Mouse (Mus musculus) midbrain, embryonic 16.5 days (tissue): ENCODE measurements around the gene Tnip2. TPM values are rescaled to one million over a fixed set of nuclear protein-coding genes. Genes with fewer than 3 reads are reported as not detected.

ENCODE experiments used
- ATAC-seq: fragments of 200-750 bp; cut with Nextera tagmentation; 2 replicates; pipeline ENCODE4 v1.8.0; 2017; ENCODE audit warnings: moderate TSS enrichment
- H3K27ac ChIP-seq: fragments of 300-500 bp; sonication (generic); 2 replicates; pipeline ENCODE4 v1.5.1; 2014; ENCODE audit warnings: mild to moderate bottlenecking, low read length, mixed read lengths
- H3K27me3 ChIP-seq: fragments of 300-500 bp; sonication (generic); 2 replicates; pipeline ENCODE4 v1.6.1; 2014; ENCODE audit warnings: low read depth, low read length, mixed read lengths; ENCODE audit not compliant: control insufficient read depth, insufficient read depth
- H3K36me3 ChIP-seq: fragments of 300-500 bp; sonication (generic); 2 replicates; pipeline ENCODE4 v1.6.1; 2014; ENCODE audit warnings: mild to moderate bottlenecking, low read length, moderate library complexity, mixed read lengths; ENCODE audit not compliant: control insufficient read depth, insufficient read depth
- H3K4me1 ChIP-seq: fragments of 300-500 bp; sonication (generic); 2 replicates; pipeline ENCODE4 v1.6.1; 2014; ENCODE audit warnings: mild to moderate bottlenecking, low read length, mixed read lengths; ENCODE audit not compliant: control insufficient read depth, insufficient read depth
- H3K4me2 ChIP-seq: fragments of 300-500 bp; sonication (generic); 2 replicates; pipeline ENCODE4 v1.6.1; 2014; ENCODE audit warnings: mild to moderate bottlenecking, low read length, mixed read lengths
- H3K4me3 ChIP-seq: fragments of 300-500 bp; sonication (generic); 2 replicates; pipeline ENCODE4 v1.5.1; 2014; ENCODE audit warnings: low read depth, mild to moderate bottlenecking, low read length, moderate library complexity, mixed read lengths
- H3K9ac ChIP-seq: fragments of 300-500 bp; sonication (generic); 2 replicates; pipeline ENCODE4 v1.6.1; 2014; ENCODE audit warnings: low read depth, low read length, mixed read lengths
- H3K9me3 ChIP-seq: fragments of 300-500 bp; sonication (generic); replicated peaks from 2 replicates; pipeline ENCODE4 v1.6.1; 2014; ENCODE audit warnings: mild to moderate bottlenecking, low read length, mixed read lengths; ENCODE audit not compliant: control insufficient read depth, poor library complexity, severe bottlenecking
- WGBS: fragments of 180-500 bp; shearing (Covaris S2); extraction: QIAGEN DNeasy Blood & Tissue Kit; methylation state at CpG from one replicate; pipeline ENCODE4 v1.1.7; 2014; 5-methylcytosine and 5-hydroxymethylcytosine counted together
- polyA plus RNA-seq: library from polyadenylated mRNA; unstranded; fragments of >200 nt; fragmentation: Nextera tagmentation; extraction: Ambion mirVana; gene quantifications from 2 replicates; pipeline ENCODE4 v1.2.1, GENCODE M21; 2015

The Tnip2 gene
- polyA plus RNA-seq, 1 experiment from 2014 or later: 14.1 TPM

- Histone ChIP-seq H3K9me3 (no peaks in the 10 kb centered on the region), H3K9ac (no peak overlapping the region), H3K27ac (no peak overlapping the region), H3K4me3 (no peak overlapping the region), H3K4me1 (peaks cover 12% of the 10 kb centered on the region), H3K27me3 (no peaks in the 10 kb centered on the region), H3K4me2 (no peak overlapping the region), H3K36me3 (no peaks in the 10 kb centered on the region)
- no peak for ATAC-seq
These were observed 1.3 kb upstream of the Tnip2 start for GRCm38 (mm10) chr5:34515096-34515495.

DNA sequence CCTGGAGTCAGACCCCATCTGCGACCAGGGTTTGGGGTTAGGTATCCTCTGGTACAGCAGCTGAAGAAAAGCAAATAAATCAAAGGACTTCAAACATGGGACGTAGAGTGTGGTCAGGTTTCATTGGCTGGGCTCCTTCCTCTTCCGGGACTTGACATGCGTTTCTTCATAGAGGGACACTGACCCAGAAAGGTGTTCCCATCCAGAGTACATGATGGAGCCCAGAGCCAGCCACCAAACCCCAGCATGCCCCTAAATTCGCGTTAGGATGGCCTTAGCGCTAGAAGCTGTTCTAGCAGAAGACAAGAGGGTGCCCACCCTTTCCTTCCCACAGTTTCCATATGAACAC is 401 bp upstream of the Tnip2 start:
- no peaks in the 10 kb centered on the region for H3K27me3 ChIP-seq
- peaks cover 12% of the 10 kb centered on the region for H3K4me1 ChIP-seq
- H3K4me2 ChIP-seq: peak overlapping the region; percentile 94
- H3K4me3 ChIP-seq: peak overlapping the region; percentile 65
- ATAC-seq: no peak
- no peak overlapping the region for H3K27ac ChIP-seq
- H3K9ac ChIP-seq: peak overlapping the region; percentile 79; the same call in 1 of the 2 replicates
- H3K9me3 ChIP-seq: no peaks in the 10 kb centered on the region
- WGBS: 30% methylated on average over 7 of the region's 7 CpGs
- H3K36me3 ChIP-seq: no peaks in the 10 kb centered on the region

- H3K27ac ChIP-seq: no peak overlapping the region
- no peaks in the 10 kb centered on the region for H3K27me3 ChIP-seq
- H3K36me3 ChIP-seq: no peaks in the 10 kb centered on the region
- H3K4me2 ChIP-seq: no peak overlapping the region; the same call in 1 of the 2 replicates
- no peak for ATAC-seq
- H3K4me1 ChIP-seq: peaks cover 12% of the 10 kb centered on the region
- no peaks in the 10 kb centered on the region for H3K9me3 ChIP-seq
- WGBS: 92% methylated on average over 3 of the region's 3 CpGs
- no peak overlapping the region for H3K4me3 ChIP-seq
- H3K9ac ChIP-seq: no peak overlapping the region
These were observed 1.3 kb downstream of the Tnip2 start for GRCm38 (mm10) chr5:34512486-34512885.

DNA sequence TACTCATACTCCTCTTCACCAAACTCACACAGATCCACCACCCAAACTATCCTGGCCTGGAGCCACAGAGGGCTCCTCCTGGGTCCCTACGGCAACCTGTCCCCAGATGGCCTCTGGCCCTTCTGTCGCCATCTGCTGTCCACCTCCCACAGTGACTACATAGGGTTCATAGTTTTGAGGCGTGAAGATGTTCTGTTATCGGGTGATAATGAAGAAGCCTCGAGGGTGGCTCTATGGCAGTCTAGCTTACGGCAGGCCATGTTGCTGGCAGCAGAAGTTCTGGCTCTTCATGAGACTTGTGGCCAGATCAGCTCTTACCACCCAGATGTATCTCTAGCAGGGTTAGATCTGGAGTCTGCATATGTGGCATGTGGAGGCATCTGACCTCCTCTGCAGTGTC is 11.0 kb downstream of the Tnip2 start:
- H3K27me3 ChIP-seq: no peaks in the 10 kb centered on the region
- H3K9me3 ChIP-seq: no peaks in the 10 kb centered on the region
- no peaks in the 10 kb centered on the region for H3K4me1 ChIP-seq
- WGBS: 72% methylated on average over 6 of the region's 6 CpGs
- H3K9ac ChIP-seq: no peak overlapping the region
- ATAC-seq: no peak
- H3K4me2 ChIP-seq: no peak overlapping the region
- H3K27ac ChIP-seq: no peak overlapping the region
- H3K36me3 ChIP-seq: no peaks in the 10 kb centered on the region
- H3K4me3 ChIP-seq: no peak overlapping the region

- H3K4me3 ChIP-seq: no peak overlapping the region
- H3K4me1 ChIP-seq: no peaks in the 10 kb centered on the region
- H3K4me2 ChIP-seq: no peak overlapping the region
- ATAC-seq: no peak
- H3K36me3 ChIP-seq: no peaks in the 10 kb centered on the region
- no peak overlapping the region for H3K27ac ChIP-seq
- no peaks in the 10 kb centered on the region for H3K27me3 ChIP-seq
- WGBS: 100% methylated on average over 1 of the region's 1 CpGs
- no peaks in the 10 kb centered on the region for H3K9me3 ChIP-seq
- no peak overlapping the region for H3K9ac ChIP-seq
These were observed 11.4 kb downstream of the Tnip2 start for GRCm38 (mm10) chr5:34502411-34502810.

- Histone ChIP-seq H3K27me3 (no peaks in the 10 kb centered on the region), H3K27ac (no peak overlapping the region), H3K9ac (no peak overlapping the region), H3K36me3 (no peaks in the 10 kb centered on the region), H3K4me2 (no peak overlapping the region), H3K9me3 (no peaks in the 10 kb centered on the region), H3K4me3 (no peak overlapping the region), H3K4me1 (no peaks in the 10 kb centered on the region)
- WGBS: 91% methylated on average over 3 of the region's 3 CpGs
- no peak for ATAC-seq
These were observed 12.2 kb downstream of the Tnip2 start for GRCm38 (mm10) chr5:34501588-34501987.

- no peaks in the 10 kb centered on the region for H3K4me1 ChIP-seq
- no peak overlapping the region for H3K4me2 ChIP-seq
- no peaks in the 10 kb centered on the region for H3K9me3 ChIP-seq
- H3K36me3 ChIP-seq: no peaks in the 10 kb centered on the region
- H3K9ac ChIP-seq: no peak overlapping the region
- no peak overlapping the region for H3K27ac ChIP-seq
- 85% methylated on average over 5 of the region's 5 CpGs for WGBS
- ATAC-seq: no peak
- H3K27me3 ChIP-seq: no peaks in the 10 kb centered on the region
- H3K4me3 ChIP-seq: no peak overlapping the region
These were observed 12.9 kb downstream of the Tnip2 start for GRCm38 (mm10) chr5:34500886-34501285.

DNA sequence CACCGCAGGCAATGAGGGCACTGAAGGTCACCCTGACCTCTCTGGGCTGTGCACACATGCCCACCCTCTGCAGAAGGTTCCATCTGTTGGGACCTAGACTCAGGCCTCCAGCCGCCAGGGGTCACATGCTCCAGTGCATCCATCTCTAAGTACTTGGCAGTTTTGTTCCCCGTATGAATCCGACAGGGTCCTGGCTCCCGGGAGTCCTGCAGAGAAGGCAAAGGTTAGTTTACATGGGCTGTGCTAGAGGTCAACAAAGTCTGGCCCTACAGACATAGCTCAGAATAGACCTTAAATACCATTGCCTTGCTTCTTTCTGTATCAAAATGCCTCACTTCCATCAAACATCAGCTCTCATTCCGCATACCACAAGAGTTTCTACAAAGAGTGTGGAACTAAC is 17.0 kb downstream of the Tnip2 start:
- no peaks in the 10 kb centered on the region for H3K9me3 ChIP-seq
- H3K36me3 ChIP-seq: no peaks in the 10 kb centered on the region
- no peak overlapping the region for H3K9ac ChIP-seq
- no peak for ATAC-seq
- H3K4me3 ChIP-seq: no peak overlapping the region
- 82% methylated on average over 6 of the region's 6 CpGs for WGBS
- H3K27me3 ChIP-seq: no peaks in the 10 kb centered on the region
- no peak overlapping the region for H3K4me2 ChIP-seq
- no peaks in the 10 kb centered on the region for H3K4me1 ChIP-seq
- H3K27ac ChIP-seq: no peak overlapping the region

- Histone ChIP-seq H3K36me3 (peaks cover 9% of the 10 kb centered on the region; the same call in 1 of the 2 replicates), H3K27me3 (no peaks in the 10 kb centered on the region), H3K4me1 (no peaks in the 10 kb centered on the region), H3K4me3 (no peak overlapping the region), H3K9me3 (no peaks in the 10 kb centered on the region), H3K27ac (no peak overlapping the region), H3K9ac (no peak overlapping the region), H3K4me2 (no peak overlapping the region)
- WGBS: 92% methylated on average over 3 of the region's 3 CpGs
- ATAC-seq: no peak
These were observed 24.4 kb downstream of the Tnip2 start for GRCm38 (mm10) chr5:34489418-34489787.
